ENCODE assay signal across 27 mouse cellular contexts in genomic region chr11:89538376-89538775, GRCm38 (mm10).
A peak's percentile ranks its signal among the peaks of the same experiment; 100 is the strongest.
DNase-seq lines count a peak whose midpoint lies in the region; ATAC-seq and TF ChIP-seq lines count a peak whose summit lies in the region.
"Had no signal": no experiment of that assay in that cellular context is flagged by ENCODE, and none has a peak within 500 bp of the region (broad histone marks: within the 10 kb centered on the region; RNA-seq: fewer than 3 reads in every experiment).

No protein-coding gene starts in this region.

- no peaks in the 10 kb centered on the region for H3K4me1 ChIP-seq in hindbrain, postnatal 0 days (ENCODE audit: insufficient read depth, low read length)
- H3K4me1 ChIP-seq in hindbrain, embryonic 14.5 days (replicated peaks; ENCODE audit: control insufficient read depth, insufficient read depth, low read length) = no peaks in the 10 kb centered on the region
- no peaks in the 10 kb centered on the region for H3K4me1 ChIP-seq in limb, embryonic 14.5 days (ENCODE audit: control insufficient read depth, insufficient read depth, low read length)
- H3K4me1 ChIP-seq in limb, embryonic 10.5 days = peaks cover 5% of the 10 kb centered on the region; the same call in 1 of the 2 replicates
- H3K4me1 ChIP-seq in midbrain, embryonic 16.5 days (ENCODE audit: control insufficient read depth, insufficient read depth, low read length) = 0 out of 2 replicates have a peak, but pooled peaks cover 3% of the 10 kb centered on the region
- H3K4me1 ChIP-seq: hindbrain, embryonic 12.5 days; liver, embryonic 12.5 days had no signal

- DNase-seq in hindbrain, postnatal 0 days (ENCODE audit: low spot score) = peak; percentile 48
- DNase-seq in hindbrain, embryonic 14.5 days (ENCODE audit: low spot score) = no peak
- peak; percentile 31 for DNase-seq in limb, embryonic 14.5 days (ENCODE audit: low spot score)
- no peak for DNase-seq in limb, embryonic 10.5 days (ENCODE audit: low spot score)
- peak; percentile 40 for DNase-seq in right cerebral cortex, postnatal 25 days
- DNase-seq in right cerebral cortex, adult 18-20 months = no peak
- no peak for DNase-seq in retina, embryonic 14.5 days (ENCODE audit: low spot score)
- DNase-seq: B cell, adult 2 months; cerebellum, adult 18-20 months; cerebellum, postnatal 14 days; embryo, embryonic 11 days; gastrocnemius, postnatal 25 days; heart, adult 2 months; kidney, adult 8-10 months; kidney, postnatal 25 days; lung, adult 18-20 months had no signal

- no peaks in the 10 kb centered on the region for H3K27me3 ChIP-seq in hindbrain, postnatal 0 days (ENCODE audit: insufficient read depth, low read length)
- no peaks in the 10 kb centered on the region for H3K27me3 ChIP-seq in hindbrain, embryonic 14.5 days (ENCODE audit: control insufficient read depth, insufficient read depth, low read length)
- H3K27me3 ChIP-seq in limb, embryonic 14.5 days (ENCODE audit: control insufficient read depth, insufficient read depth, low read length) = no peaks in the 10 kb centered on the region
- no peaks in the 10 kb centered on the region for H3K27me3 ChIP-seq in limb, embryonic 10.5 days (ENCODE audit: low read depth, poor library complexity, severe bottlenecking)
- H3K27me3 ChIP-seq in midbrain, embryonic 16.5 days (ENCODE audit: control insufficient read depth, insufficient read depth, low read depth, low read length) = no peaks in the 10 kb centered on the region
- H3K27me3 ChIP-seq: CH12.LX; forebrain, embryonic 13.5 days; hindbrain, embryonic 12.5 days; liver, embryonic 12.5 days had no signal

- WGBS in hindbrain, postnatal 0 days = 63% methylated on average over 8 of the region's 8 CpGs
- WGBS in hindbrain, embryonic 14.5 days = 68% methylated on average over 8 of the region's 8 CpGs
- WGBS in limb, embryonic 14.5 days = 67% methylated on average over 8 of the region's 8 CpGs
- WGBS in limb, embryonic 10.5 days = 75% methylated on average over 8 of the region's 8 CpGs
- WGBS in midbrain, embryonic 16.5 days = 37% methylated on average over 8 of the region's 8 CpGs

- no peak for TF ChIP-seq CTCF in hindbrain, postnatal 0 days (IDR thresholded peaks at IDR 0.05; ENCODE audit: low read depth)

- no peaks in the 10 kb centered on the region for H3K9me3 ChIP-seq in hindbrain, postnatal 0 days (ENCODE audit: low read length)
- peaks cover 8% of the 10 kb centered on the region for H3K9me3 ChIP-seq in hindbrain, embryonic 14.5 days (ENCODE audit: control insufficient read depth, low read length)
- peaks cover 5% of the 10 kb centered on the region; the same call in 1 of the 2 replicates for H3K9me3 ChIP-seq in limb, embryonic 14.5 days (ENCODE audit: control insufficient read depth, low read length)
- H3K9me3 ChIP-seq in limb, embryonic 10.5 days (replicated peaks) = no peaks in the 10 kb centered on the region
- H3K9me3 ChIP-seq in midbrain, embryonic 16.5 days (replicated peaks; ENCODE audit: control insufficient read depth, low read length, poor library complexity, severe bottlenecking) = peaks cover 6% of the 10 kb centered on the region
- H3K9me3 ChIP-seq: liver, embryonic 12.5 days had no signal

- H3K4me3 ChIP-seq in hindbrain, postnatal 0 days (ENCODE audit: low read length) = no peak overlapping the region
- no peak overlapping the region for H3K4me3 ChIP-seq in hindbrain, embryonic 14.5 days (replicated peaks; ENCODE audit: low read length)
- no peak overlapping the region for H3K4me3 ChIP-seq in limb, embryonic 14.5 days (replicated peaks; ENCODE audit: low read length)
- H3K4me3 ChIP-seq in limb, embryonic 10.5 days = no peak overlapping the region
- H3K4me3 ChIP-seq in midbrain, embryonic 16.5 days (ENCODE audit: low read depth, low read length) = no peak overlapping the region
- H3K4me3 ChIP-seq: embryonic facial prominence, embryonic 13.5 days; erythroblast, embryonic 14.5 days; forebrain, embryonic 13.5 days; heart, adult 2 months; hindbrain, embryonic 12.5 days; layer of hippocampus, adult 2 months; liver, embryonic 12.5 days had no signal

- ATAC-seq in hindbrain, postnatal 0 days = no peak
- ATAC-seq in hindbrain, embryonic 14.5 days (ENCODE audit: low FRiP score) = no peak
- no peak for ATAC-seq in limb, embryonic 14.5 days (ENCODE audit: low FRiP score, low read depth)
- ATAC-seq in midbrain, embryonic 16.5 days = 0 out of 2 replicates have a peak, but pooled peaks have one; percentile 48
- ATAC-seq: forebrain, embryonic 13.5 days; inflammation-experienced regulatory T-cells, adult 6 months; liver, embryonic 12.5 days; Patski had no signal

- peak overlapping the region; percentile 13; the same call in 1 of the 2 replicates for H3K4me2 ChIP-seq in hindbrain, postnatal 0 days (ENCODE audit: low read depth, low read length)
- no peak overlapping the region for H3K4me2 ChIP-seq in hindbrain, embryonic 14.5 days (replicated peaks)
- no peak overlapping the region for H3K4me2 ChIP-seq in limb, embryonic 14.5 days (replicated peaks; ENCODE audit: low read depth, low read length, severe bottlenecking)
- H3K4me2 ChIP-seq in midbrain, embryonic 16.5 days (ENCODE audit: low read length) = peak overlapping the region; percentile 18; the same call in 1 of the 2 replicates
- H3K4me2 ChIP-seq: embryonic facial prominence, embryonic 13.5 days; forebrain, embryonic 13.5 days; hindbrain, embryonic 12.5 days; liver, embryonic 12.5 days had no signal

- no peak overlapping the region for H3K9ac ChIP-seq in hindbrain, postnatal 0 days (replicated peaks; ENCODE audit: low read length)
- no peak overlapping the region for H3K9ac ChIP-seq in hindbrain, embryonic 14.5 days
- H3K9ac ChIP-seq in limb, embryonic 14.5 days (ENCODE audit: low read depth, low read length, severe bottlenecking) = no peak overlapping the region
- H3K9ac ChIP-seq in midbrain, embryonic 16.5 days (ENCODE audit: low read depth, low read length) = no peak overlapping the region
- H3K9ac ChIP-seq: embryonic facial prominence, embryonic 13.5 days; forebrain, embryonic 13.5 days; hindbrain, embryonic 12.5 days; liver, embryonic 12.5 days had no signal

- no peak for TF ChIP-seq POLR2A in limb, embryonic 14.5 days (IDR thresholded peaks at IDR 0.05; ENCODE audit: borderline replicate concordance, extremely low read depth, insufficient read depth, insufficient read length)

- H3K36me3 ChIP-seq in hindbrain, postnatal 0 days (ENCODE audit: insufficient read depth, low read length) = no peaks in the 10 kb centered on the region
- H3K36me3 ChIP-seq in hindbrain, embryonic 14.5 days (replicated peaks; ENCODE audit: control insufficient read depth, insufficient read depth) = no peaks in the 10 kb centered on the region
- no peaks in the 10 kb centered on the region for H3K36me3 ChIP-seq in limb, embryonic 14.5 days (ENCODE audit: control insufficient read depth, insufficient read depth, low read length)
- no peaks in the 10 kb centered on the region for H3K36me3 ChIP-seq in limb, embryonic 10.5 days
- H3K36me3 ChIP-seq in midbrain, embryonic 16.5 days (ENCODE audit: control insufficient read depth, insufficient read depth, low read length) = no peaks in the 10 kb centered on the region
- H3K36me3 ChIP-seq: embryonic facial prominence, embryonic 13.5 days; G1E; hindbrain, embryonic 12.5 days; liver, embryonic 12.5 days had no signal

- no peak overlapping the region for H3K27ac ChIP-seq in hindbrain, postnatal 0 days
- no peak overlapping the region for H3K27ac ChIP-seq in hindbrain, embryonic 14.5 days
- H3K27ac ChIP-seq in limb, embryonic 14.5 days (replicated peaks; ENCODE audit: low read depth, low read length) = no peak overlapping the region
- no peak overlapping the region for H3K27ac ChIP-seq in limb, embryonic 10.5 days
- H3K27ac ChIP-seq in midbrain, embryonic 16.5 days (ENCODE audit: low read length) = no peak overlapping the region
- H3K27ac ChIP-seq: embryonic facial prominence, embryonic 13.5 days; forebrain, embryonic 13.5 days; heart, adult 2 months; hindbrain, embryonic 12.5 days; layer of hippocampus, adult 2 months; liver, embryonic 12.5 days had no signal

Comparison
In these comparisons a context has a peak if more than half of its experiments do, and no peak if none do; other contexts are left out.
1. DNase-seq: peak in hindbrain, postnatal 0 days (single experiment), limb, embryonic 14.5 days (single experiment) and right cerebral cortex, postnatal 25 days (single experiment); none in hindbrain, embryonic 14.5 days (single experiment), limb, embryonic 10.5 days (single experiment), right cerebral cortex, adult 18-20 months (single experiment) and retina, embryonic 14.5 days (single experiment).
2. H3K4me2 ChIP-seq: peak in hindbrain, postnatal 0 days (single experiment) and midbrain, embryonic 16.5 days (single experiment); none in hindbrain, embryonic 14.5 days (single experiment) and limb, embryonic 14.5 days (single experiment).